Mouse (Mus musculus) cerebellum, adult 2 months (tissue): ENCODE results near the gene P2rx5. TPM values are rescaled to one million over a fixed set of nuclear protein-coding genes. Genes with fewer than 3 reads are reported as not detected.
A peak's percentile ranks its signal among the peaks of the same experiment; 100 is the strongest.

ENCODE experiments used
- DNase-seq, 2 experiments: peaks; one replicate each; pipeline ENCODE4 v3.0.0; 2021
- H3K27ac ChIP-seq: fragments of 200-500 bp; 2 replicates; pipeline ENCODE4 v1.5.1; 2012; ENCODE audit warnings: low read length, control low read depth, inconsistent platforms; ENCODE audit not compliant: insufficient read depth
- H3K27me3 ChIP-seq: fragments of 200-500 bp; 2 replicates; pipeline ENCODE4 v1.6.1; 2012; ENCODE audit warnings: inconsistent platforms, mild to moderate bottlenecking, low read length, moderate library complexity; ENCODE audit not compliant: control insufficient read depth, insufficient read depth
- H3K4me1 ChIP-seq: fragments of 200-500 bp; 2 replicates; pipeline ENCODE4 v1.6.1; 2011; ENCODE audit warnings: low read length; ENCODE audit not compliant: control insufficient read depth, insufficient read depth
- H3K4me3 ChIP-seq: fragments of 200-500 bp; replicated peaks from 2 replicates; pipeline ENCODE3; 2011; ENCODE audit warnings: mild to moderate bottlenecking, low read depth, low read length, control low read depth; ENCODE audit not compliant: insufficient read depth
- CTCF ChIP-seq: fragments of 200-500 bp; IDR thresholded peaks from 2 replicates; pipeline ENCODE4 v1.5.1; 2011; ENCODE audit warnings: low read depth, mild to moderate bottlenecking, control low read depth, low read length, moderate library complexity, borderline replicate concordance; ENCODE audit not compliant: insufficient read depth
- POLR2A ChIP-seq: fragments of 200-500 bp; IDR thresholded peaks from 2 replicates; pipeline ENCODE4 v1.6.1; 2011; ENCODE audit warnings: low read length, control low read depth, borderline replicate concordance; ENCODE audit not compliant: insufficient read depth
- WGBS: fragments of 180-500 bp; shearing (Covaris S2); methylation state at CpG from one replicate; pipeline ENCODE4 v1.1.7; 2018; 5-methylcytosine and 5-hydroxymethylcytosine counted together
- polyA plus RNA-seq: library from polyadenylated mRNA; depleted of rRNA; stranded (reverse); fragments of >200 nt; gene quantifications from 2 replicates; pipeline ENCODE4 v1.2.3, GENCODE M21; 2012

P2rx5 gene
- polyA plus RNA-seq, 1 experiment = 6.2 TPM

DNA sequence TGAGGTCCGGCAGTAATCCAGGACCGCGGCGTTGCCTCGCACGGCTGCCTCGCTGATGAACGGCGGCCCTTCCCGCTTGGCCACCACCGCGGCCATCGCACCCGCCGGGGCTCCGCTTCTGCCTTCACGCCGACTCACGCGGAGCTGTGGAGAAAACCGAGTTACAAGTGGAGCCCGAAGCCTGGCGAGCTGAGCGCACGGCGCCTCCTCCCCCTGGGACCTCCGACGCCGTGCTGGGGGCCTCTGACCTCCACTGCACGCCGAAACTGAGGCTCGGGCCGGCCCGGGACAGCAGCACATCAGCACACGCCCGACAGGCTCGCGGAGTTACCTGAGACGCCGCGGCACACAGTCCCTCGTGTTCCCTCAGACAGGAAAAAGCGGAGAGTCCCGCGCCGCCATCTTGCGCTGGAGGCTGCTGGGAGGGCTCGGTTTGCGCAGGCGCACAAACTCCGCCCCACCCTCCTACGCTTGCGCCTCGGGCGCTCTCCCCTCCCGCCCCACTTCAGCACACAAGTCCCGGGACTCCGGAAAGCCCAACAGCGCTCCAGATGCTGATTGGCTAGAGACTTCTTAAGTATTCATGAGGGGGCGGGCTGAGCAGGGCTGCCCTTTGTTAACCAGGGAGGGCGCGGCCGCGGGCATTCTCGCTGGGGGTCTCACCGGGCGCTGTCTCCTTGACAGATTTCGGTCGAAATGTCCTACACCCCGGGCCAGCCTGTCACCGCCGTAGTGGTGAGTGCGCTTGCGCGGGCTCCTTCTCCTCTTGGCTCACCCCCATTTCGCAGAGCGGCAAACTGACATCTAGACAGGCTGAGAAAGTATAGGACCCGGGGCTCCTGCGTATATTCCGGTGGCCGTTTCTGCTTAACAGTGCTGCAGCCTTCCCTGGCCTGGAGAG, 16.6 kb downstream of the P2rx5 start, which contains the start of the genes Emc6 and Tax1bp3:
Gene Emc6 (minus strand): TSS at position 430 of the 901 bp plus-strand sequence.
Gene Tax1bp3 (plus strand): TSS at position 476 of the 901 bp plus-strand sequence.
- H3K4me1 ChIP-seq = peaks cover 4% of the 10 kb centered on the region; the same call in 1 of the 2 replicates
- H3K27ac ChIP-seq = peak within 1 kb of the TSS; percentile 71
- peak within 1 kb of the TSS; percentile 94 for H3K4me3 ChIP-seq
- no peak for TF ChIP-seq CTCF
- TF ChIP-seq POLR2A = peak; percentile 92
- H3K27me3 ChIP-seq = no peaks in the 10 kb centered on the region
- under 1% methylated on average over 81 of the region's 81 CpGs for WGBS
- DNase-seq = peak; percentile 94 to 97

DNA sequence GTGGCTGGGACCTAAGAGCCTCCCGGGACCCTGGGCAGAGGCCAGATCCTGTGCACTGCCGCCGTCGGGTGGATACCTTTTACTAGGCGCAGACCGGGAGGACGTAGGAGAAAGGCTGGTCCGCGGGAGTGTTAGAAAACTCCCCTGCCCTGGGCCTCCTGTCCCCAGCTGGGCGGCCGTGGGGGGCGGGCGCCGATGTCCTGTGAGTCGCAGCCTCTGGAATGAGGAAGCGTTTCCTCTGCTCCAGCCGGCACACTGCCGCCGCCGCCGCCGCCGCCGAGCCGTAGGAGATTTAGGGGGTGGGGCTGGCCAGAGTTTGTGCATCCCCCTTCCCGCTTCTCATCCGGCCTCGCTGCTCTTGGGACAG, 17.3 kb downstream of the P2rx5 start:
- TF ChIP-seq CTCF (no peak), POLR2A (no peak)
- Histone ChIP-seq H3K4me1 (peaks cover 4% of the 10 kb centered on the region; the same call in 1 of the 2 replicates), H3K27me3 (no peaks in the 10 kb centered on the region), H3K27ac (peak overlapping the region; percentile 44; the same call in 1 of the 2 replicates), H3K4me3 (peak overlapping the region; percentile 74)
- 0% methylated on average over 28 of the region's 28 CpGs for WGBS
- DNase-seq = no peak

DNA sequence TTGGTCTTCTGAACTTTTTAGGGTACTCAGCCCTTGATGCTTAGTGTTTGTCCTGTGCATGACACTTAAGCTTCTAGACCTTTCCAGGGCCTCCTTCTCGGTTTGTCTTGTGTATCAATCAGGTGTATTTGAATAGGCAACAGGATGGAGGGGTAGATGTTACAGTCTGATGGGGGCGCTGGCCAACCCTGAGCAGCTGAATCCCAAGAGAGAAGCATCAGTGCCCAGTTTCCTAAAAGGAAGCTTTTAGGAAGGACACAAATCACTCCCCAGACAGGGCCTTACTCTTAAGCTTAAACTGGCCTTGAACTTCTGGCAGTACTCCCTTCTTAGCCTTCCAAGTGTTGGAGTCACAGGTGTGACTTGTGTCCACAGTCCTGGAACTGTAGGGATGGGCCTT, 17.7 kb downstream of the P2rx5 start:
- 6% methylated on average over 2 of the region's 2 CpGs for WGBS
- no peak for DNase-seq
- Histone ChIP-seq H3K27ac (no peak overlapping the region), H3K4me3 (peak overlapping the region; percentile 74), H3K4me1 (peaks cover 4% of the 10 kb centered on the region; the same call in 1 of the 2 replicates), H3K27me3 (no peaks in the 10 kb centered on the region)
- no peak for TF ChIP-seq POLR2A
- no peak for TF ChIP-seq CTCF

DNA sequence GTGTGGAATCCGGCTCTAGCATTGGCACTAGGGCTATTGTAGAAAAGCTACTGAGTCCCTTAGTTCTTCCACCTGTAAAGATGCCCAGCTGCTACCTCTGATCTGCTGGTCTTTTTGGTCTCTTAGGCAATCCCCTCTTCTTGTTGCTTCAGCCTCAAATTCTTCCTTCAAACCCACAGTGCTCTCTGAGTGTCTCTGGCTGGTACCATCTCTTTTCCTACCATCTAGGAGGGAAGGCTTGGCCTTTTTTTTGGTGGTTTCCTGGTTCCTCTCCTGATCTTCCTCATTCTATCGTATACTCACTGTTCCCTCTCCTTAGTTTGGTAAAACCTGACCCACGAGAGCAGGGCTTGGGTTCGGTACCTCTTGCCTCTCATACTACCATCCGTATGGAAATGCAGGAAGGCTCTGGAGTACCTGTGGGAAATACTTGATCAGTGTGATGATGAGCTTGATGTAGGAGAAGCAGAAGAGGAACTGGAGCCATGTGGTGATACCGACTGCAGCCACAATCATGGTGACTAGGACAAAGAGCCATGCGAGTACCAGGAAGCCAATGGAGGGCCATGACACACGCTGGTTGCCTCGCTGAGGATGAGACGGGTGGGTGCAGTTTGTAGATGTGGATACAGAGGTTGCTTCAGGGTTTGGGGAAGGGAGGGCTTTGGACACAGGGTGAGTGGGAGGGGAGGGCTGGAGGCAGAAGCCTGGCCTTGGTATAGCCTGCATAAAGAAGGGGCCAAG, 25.8 kb downstream of the P2rx5 start:
- DNase-seq = no peak
- Histone ChIP-seq H3K4me3 (no peak overlapping the region), H3K27me3 (no peaks in the 10 kb centered on the region), H3K27ac (no peak overlapping the region), H3K4me1 (no peaks in the 10 kb centered on the region)
- TF ChIP-seq POLR2A (no peak), CTCF (no peak)
- WGBS = 90% methylated on average over 10 of the region's 10 CpGs

DNA sequence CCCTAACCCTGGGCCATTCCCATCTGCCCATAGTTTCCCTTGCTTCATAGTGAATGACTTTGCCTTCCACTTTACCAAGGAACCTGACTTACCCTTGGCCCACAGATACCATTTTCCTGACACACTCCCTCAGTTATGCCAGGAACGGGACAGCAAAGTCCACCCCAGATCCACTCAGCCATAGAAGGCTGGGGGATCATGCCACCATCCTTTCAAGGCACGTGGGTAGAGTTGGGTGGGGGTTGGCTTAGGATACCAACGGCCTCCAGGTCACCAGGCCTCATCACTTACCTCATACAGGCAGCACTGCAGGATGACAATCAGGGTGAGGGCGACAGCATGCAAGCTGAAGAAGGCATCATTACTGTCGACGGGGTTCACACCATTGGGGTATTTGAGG, 27.0 kb downstream of the P2rx5 start:
- no peak for DNase-seq
- 91% methylated on average over 6 of the region's 6 CpGs for WGBS
- no peak overlapping the region for H3K4me3 ChIP-seq
- no peak for TF ChIP-seq CTCF
- TF ChIP-seq POLR2A = no peak
- no peaks in the 10 kb centered on the region for H3K27me3 ChIP-seq
- H3K27ac ChIP-seq = no peak overlapping the region
- peaks cover 2% of the 10 kb centered on the region; the same call in 1 of the 2 replicates for H3K4me1 ChIP-seq

DNA sequence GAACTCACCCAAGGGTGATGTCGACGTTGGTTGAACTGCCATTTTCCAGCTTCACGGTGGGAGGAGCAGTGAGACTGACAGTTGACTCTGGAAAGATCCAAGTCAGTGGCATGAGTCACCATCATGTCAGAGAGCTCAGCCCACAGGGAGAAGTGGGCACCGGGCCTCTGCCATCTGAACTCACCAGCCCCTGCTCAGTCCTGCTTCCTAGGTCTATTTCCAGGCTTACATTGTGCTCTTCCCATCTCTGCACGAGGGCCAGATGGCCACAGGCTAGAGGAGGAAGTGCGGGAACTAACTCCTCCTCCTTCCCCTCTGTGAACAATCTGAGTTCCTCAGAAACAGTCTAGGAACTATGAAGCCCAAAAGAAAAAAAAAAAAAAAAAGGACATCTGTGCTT, 32.8 kb downstream of the P2rx5 start:
- peak; percentile 72 to 89 for DNase-seq
- Histone ChIP-seq H3K27me3 (no peaks in the 10 kb centered on the region), H3K27ac (peak overlapping the region; percentile 97), H3K4me3 (no peak overlapping the region), H3K4me1 (peaks cover 22% of the 10 kb centered on the region)
- TF ChIP-seq CTCF (no peak), POLR2A (no peak)
- WGBS = 5% methylated on average over 6 of the region's 6 CpGs

DNA sequence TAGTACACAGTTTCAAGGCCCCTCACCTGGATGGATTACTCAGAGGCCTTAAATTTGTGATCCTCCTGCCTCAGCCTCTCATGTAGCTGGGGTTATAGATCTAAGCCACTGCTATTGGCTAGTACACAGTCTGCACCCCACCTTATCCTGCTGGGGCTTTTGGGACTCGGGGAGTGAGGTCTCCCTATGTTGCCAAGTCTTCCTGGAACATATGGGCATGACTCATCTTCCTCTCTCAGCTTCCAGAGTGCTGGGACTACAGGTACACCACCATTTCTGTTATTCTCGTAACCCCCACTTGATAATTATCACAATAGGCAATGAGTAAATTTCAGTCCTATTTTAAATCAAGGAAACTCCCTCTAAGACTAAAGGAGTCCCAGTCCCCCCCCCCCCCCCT, 34.2 kb downstream of the P2rx5 start:
- Histone ChIP-seq H3K4me3 (no peak overlapping the region), H3K27ac (no peak overlapping the region), H3K27me3 (no peaks in the 10 kb centered on the region), H3K4me1 (peaks cover 23% of the 10 kb centered on the region)
- DNase-seq = peak in 1 of 2 experiments; percentile 54
- TF ChIP-seq POLR2A = no peak
- TF ChIP-seq CTCF = no peak
- 19% methylated on average over 2 of the region's 2 CpGs for WGBS
